Mouse (Mus musculus) lung, adult 2 months (tissue): Measurements from ENCODE around the gene Tenm2.

Source experiments
- CTCF ChIP-seq: fragments of 200-500 bp; IDR thresholded peaks from 2 replicates; pipeline ENCODE4 v1.5.1; 2011; ENCODE audit warnings: mild to moderate bottlenecking, low read length, control low read depth; ENCODE audit not compliant: insufficient read depth
- POLR2A ChIP-seq: fragments of 200-500 bp; IDR thresholded peaks from 2 replicates; pipeline ENCODE4 v1.6.1; 2011; ENCODE audit warnings: low read depth, mild to moderate bottlenecking, control low read depth, low read length, borderline replicate concordance; ENCODE audit errors: extremely low read depth

DNA sequence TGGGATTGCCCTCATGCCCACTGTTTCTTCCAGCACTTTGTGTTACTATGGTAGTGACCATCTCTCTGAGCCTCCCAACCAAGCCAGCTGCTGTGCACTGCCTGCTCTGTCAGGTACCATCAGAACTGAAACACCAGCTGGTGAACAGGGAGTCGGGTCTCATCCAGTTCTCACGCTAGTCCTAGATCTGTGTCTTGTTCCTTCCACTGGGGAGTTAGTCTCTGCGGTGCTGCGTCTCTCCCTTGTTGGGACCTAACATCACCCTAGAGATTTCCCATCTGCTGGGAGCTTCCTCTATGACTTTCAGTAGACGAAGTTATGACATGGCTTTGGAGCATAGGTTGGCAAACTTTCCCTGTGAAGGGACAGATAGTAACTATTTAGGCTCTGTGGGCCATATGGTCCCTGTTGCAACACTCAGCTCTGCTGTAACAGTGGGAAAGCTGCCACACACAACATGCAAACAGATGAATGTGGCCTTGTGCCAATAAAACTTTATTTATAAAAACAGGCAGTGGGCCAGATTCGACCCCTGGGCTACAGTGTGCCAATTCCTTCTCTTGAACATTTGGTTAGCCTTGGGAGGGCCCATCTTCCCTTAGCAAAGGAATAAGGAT is 1066.7 kb downstream of the Tenm2 start:
- TF ChIP-seq POLR2A, result no peak
- no peak for TF ChIP-seq CTCF
